Mouse (Mus musculus) MEL (cell line): ENCODE data around the gene Slc22a5. TPM values are rescaled to one million over a fixed set of nuclear protein-coding genes. Genes with fewer than 3 reads are reported as not detected.

Experiments used
- DNase-seq: peaks from one replicate; pipeline ENCODE4 v3.0.0; 2011; ENCODE audit warnings: low read depth, low spot score
- H3K27ac ChIP-seq: 2 replicates; pipeline ENCODE4 v1.5.1; 2012; ENCODE audit warnings: low read depth, mild to moderate bottlenecking, control low read depth, low read length, moderate library complexity; ENCODE audit not compliant: control insufficient read depth
- H3K27me3 ChIP-seq, 2 experiments: fragments of 150-350 bp in 1 of 2; sonication (generic) in 1 of 2; 2 replicates each; pipeline ENCODE4 v1.6.1; 2012; ENCODE audit warnings: low read length in 2 of 2, mild to moderate bottlenecking in 2 of 2, improper control_type of control experiment in 1 of 2, moderate library complexity in 1 of 2; ENCODE audit not compliant: insufficient read depth in 2 of 2, control insufficient read depth in 1 of 2
- H3K36me3 ChIP-seq, 2 experiments: 2 replicates each; pipeline ENCODE4 v1.6.1; 2012 to 2014; ENCODE audit warnings: low read length in 2 of 2, improper control_type of control experiment in 1 of 2, inconsistent platforms in 1 of 2, mild to moderate bottlenecking in 1 of 2; ENCODE audit not compliant: insufficient read depth in 2 of 2, control insufficient read depth in 1 of 2
- H3K4me1 ChIP-seq, 2 experiments: fragments of 150-350 bp in 1 of 2; sonication (generic) in 1 of 2; 2 replicates each; pipeline ENCODE4 v1.6.1; 2012; ENCODE audit warnings: low read length in 2 of 2, improper control_type of control experiment in 1 of 2, mild to moderate bottlenecking in 1 of 2; ENCODE audit not compliant: insufficient read depth in 2 of 2, control insufficient read depth in 1 of 2
- H3K4me3 ChIP-seq, 2 experiments: fragments of 150-350 bp in 1 of 2; sonication (generic) in 1 of 2; 2 replicates each; pipeline ENCODE4 v1.5.1; 2012; ENCODE audit warnings: low read depth in 2 of 2, low read length in 2 of 2, mild to moderate bottlenecking in 2 of 2, moderate library complexity in 2 of 2, control low read depth in 1 of 2, improper control_type of control experiment in 1 of 2; ENCODE audit not compliant: control insufficient read depth in 1 of 2, insufficient read depth in 1 of 2
- H3K79me2 ChIP-seq: 2 replicates; pipeline ENCODE4 v1.6.1; 2012; ENCODE audit warnings: mild to moderate bottlenecking, low read length, moderate library complexity; ENCODE audit not compliant: control insufficient read depth, poor library complexity, insufficient read depth
- H3K9ac ChIP-seq: 2 replicates; pipeline ENCODE4 v1.6.1; 2012; ENCODE audit warnings: low read depth, mild to moderate bottlenecking, control low read depth, low read length, moderate library complexity; ENCODE audit not compliant: control insufficient read depth, poor library complexity, severe bottlenecking
- H3K9me3 ChIP-seq: fragments of 150-350 bp; sonication (generic); replicated peaks from 2 replicates; pipeline ENCODE4 v1.6.1; 2012; ENCODE audit warnings: mild to moderate bottlenecking, low read length, improper control_type of control experiment, moderate library complexity; ENCODE audit not compliant: insufficient read depth
- BHLHE40 ChIP-seq: IDR thresholded peaks from 2 replicates; pipeline ENCODE4 v1.6.1; 2012; ENCODE audit warnings: low read depth, mild to moderate bottlenecking, inconsistent platforms, low read length, improper control_type of control experiment, borderline replicate concordance
- CHD1 ChIP-seq: IDR thresholded peaks from 2 replicates; pipeline ENCODE4 v1.6.1; 2012; ENCODE audit warnings: low read depth, mild to moderate bottlenecking, inconsistent platforms, low read length, improper control_type of control experiment
- CHD2 ChIP-seq: IDR thresholded peaks from 2 replicates; pipeline ENCODE4 v1.6.1; 2011; ENCODE audit warnings: low read length, improper control_type of control experiment
- E2F4 ChIP-seq: IDR thresholded peaks from 2 replicates; pipeline ENCODE4 v1.6.1; 2011; ENCODE audit warnings: low read depth, low read length, improper control_type of control experiment, borderline replicate concordance
- EP300 ChIP-seq, 2 experiments: IDR thresholded peaks; 2 replicates each; pipeline ENCODE4 v1.6.1; 2011; ENCODE audit warnings: improper control_type of control experiment in 2 of 2, low read length in 2 of 2, low read depth in 1 of 2, mild to moderate bottlenecking in 1 of 2
- GATA1 ChIP-seq: IDR thresholded peaks from 2 replicates; pipeline ENCODE4 v1.6.1; 2011; ENCODE audit warnings: low read depth, low read length, improper control_type of control experiment
- POLR2AphosphoS5 ChIP-seq: IDR thresholded peaks from 2 replicates; pipeline ENCODE4 v1.6.1; 2012; ENCODE audit warnings: low read depth, borderline replicate concordance, mild to moderate bottlenecking, inconsistent platforms, low read length, moderate library complexity, mixed read lengths
- SIN3A ChIP-seq: IDR thresholded peaks from 2 replicates; pipeline ENCODE4 v1.6.1; 2012; ENCODE audit warnings: low read length, improper control_type of control experiment, inconsistent platforms
- SMC3 ChIP-seq: IDR thresholded peaks from 2 replicates; pipeline ENCODE4 v1.6.1; 2011; ENCODE audit warnings: low read depth, low read length, improper control_type of control experiment
- TBP ChIP-seq: IDR thresholded peaks from 2 replicates; pipeline ENCODE4 v1.8.0; 2011; ENCODE audit warnings: low read depth, low read length, improper control_type of control experiment
- TCF12 ChIP-seq: IDR thresholded peaks from 2 replicates; pipeline ENCODE4 v1.6.1; 2014; ENCODE audit warnings: low read depth, mild to moderate bottlenecking, inconsistent platforms, low read length, improper control_type of control experiment, moderate library complexity
- USF1 ChIP-seq: IDR thresholded peaks from 2 replicates; pipeline ENCODE4 v1.6.1; 2014; ENCODE audit warnings: low read depth, mild to moderate bottlenecking, inconsistent platforms, low read length, improper control_type of control experiment, moderate library complexity
- ZMIZ1 ChIP-seq: IDR thresholded peaks from 2 replicates; pipeline ENCODE4 v1.6.1; 2012; ENCODE audit warnings: low read depth, mild to moderate bottlenecking, inconsistent platforms, low read length, improper control_type of control experiment, moderate library complexity
- polyA plus RNA-seq, 2 experiments: library from polyadenylated mRNA; stranded (reverse) in 1 of 2; unstranded in 1 of 2; fragments of >175 nt in 1 of 2; fragments of >200 nt in 1 of 2; gene quantifications; 2 replicates each; pipeline versions ENCODE4 v1.2.1 to v1.2.4; 2012; ENCODE audit warnings: low replicate concordance in 2 of 2, low read depth in 1 of 2; ENCODE audit not compliant: insufficient read length in 2 of 2, insufficient read depth in 1 of 2, missing spikeins in 1 of 2
- total RNA-seq: library from RNA; depleted of rRNA; stranded (reverse); fragments of 300-350 nt; gene quantifications from 2 replicates; pipeline ENCODE4 v1.2.3, GENCODE M21; 2012

Gene Slc22a5
- total and polyA plus RNA-seq, 3 experiments, result 11.8 to 12.5 TPM; not detected in 1

- H3K27me3 ChIP-seq, result peaks cover 4 to 11% of the 10 kb centered on the region in 2 experiments; a peak in 3 of 4 replicates
- H3K4me1 ChIP-seq, result no peaks in the 10 kb centered on the region
- H3K9ac ChIP-seq, result no peak overlapping the region
- H3K36me3 ChIP-seq, result no peaks in the 10 kb centered on the region
- no peak overlapping the region for H3K4me3 ChIP-seq
- H3K79me2 ChIP-seq, result no peaks in the 10 kb centered on the region
- no peaks in the 10 kb centered on the region for H3K9me3 ChIP-seq
- DNase-seq, result no peak
- no peak for TF ChIP-seq ZMIZ1
- no peak for TF ChIP-seq E2F4
- H3K27ac ChIP-seq, result no peak overlapping the region
Measured at GRCm38 (mm10) chr11:53903781-53904533, 12.5 kb upstream of the Slc22a5 start.

GRCm38 (mm10) chr11:53902741-53903140, 11.3 kb upstream of the Slc22a5 start:
- H3K4me3 ChIP-seq, result no peak overlapping the region
- TF ChIP-seq CHD1 (no peak), BHLHE40 (no peak), EP300 (IDR thresholded peaks at IDR 0.05; ENCODE audit: low read depth in 1 of 2, low read length in 2 of 2) (no peak), GATA1 (no peak), SIN3A (no peak), USF1 (no peak)
- peaks cover 3 to 5% of the 10 kb centered on the region in 2 experiments; a peak in 3 of 4 replicates for H3K27me3 ChIP-seq
- no peak overlapping the region for H3K9ac ChIP-seq
- no peaks in the 10 kb centered on the region for H3K4me1 ChIP-seq
- no peak overlapping the region for H3K27ac ChIP-seq
- no peaks in the 10 kb centered on the region for H3K9me3 ChIP-seq
- no peaks in the 10 kb centered on the region for H3K36me3 ChIP-seq
- no peaks in the 10 kb centered on the region for H3K79me2 ChIP-seq
- DNase-seq, result no peak

DNA sequence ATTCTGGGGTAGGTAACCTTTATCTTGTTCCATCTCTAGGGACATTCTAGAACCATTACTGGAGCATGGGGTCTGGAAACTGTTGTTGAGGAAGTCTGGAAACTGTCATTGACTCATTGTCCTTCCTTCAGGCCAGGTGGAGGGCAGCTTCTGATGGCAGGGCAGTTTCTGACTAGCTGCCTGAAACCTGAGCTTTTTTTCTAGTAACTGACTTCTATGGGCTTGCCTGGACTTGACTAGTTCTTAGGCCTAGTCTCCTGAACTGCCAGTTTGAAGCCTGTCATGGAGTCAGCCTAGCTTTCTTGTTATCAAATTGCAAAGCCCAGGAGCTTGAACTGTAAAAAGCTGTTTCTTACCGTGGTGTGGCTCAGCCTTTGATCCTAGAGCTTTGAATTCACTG, 9.5 kb upstream of the Slc22a5 start:
- peaks cover 2 to 5% of the 10 kb centered on the region in 2 experiments; a peak in 3 of 4 replicates for H3K4me1 ChIP-seq
- peaks cover 0 to 6% of the 10 kb centered on the region in 2 experiments; a peak in 2 of 4 replicates for H3K36me3 ChIP-seq
- DNase-seq, result no peak
- H3K9me3 ChIP-seq, result no peaks in the 10 kb centered on the region
- no peak overlapping the region for H3K4me3 ChIP-seq
- H3K9ac ChIP-seq, result no peak overlapping the region
- H3K27me3 ChIP-seq, result peaks cover 0 to 3% of the 10 kb centered on the region in 2 experiments; a peak in 1 of 4 replicates
- no peak overlapping the region for H3K27ac ChIP-seq
- no peak for TF ChIP-seq TBP
- no peak for TF ChIP-seq CHD2
- no peak for TF ChIP-seq TCF12
- TF ChIP-seq SMC3, result no peak
- no peak for TF ChIP-seq SIN3A
- TF ChIP-seq BHLHE40, result no peak
- TF ChIP-seq POLR2AphosphoS5, result no peak
- H3K79me2 ChIP-seq, result no peaks in the 10 kb centered on the region
